Mouse (Mus musculus) thymus, postnatal 0 days (tissue): ENCODE data around the gene Fam189a1. TPM values are rescaled to one million over a fixed set of nuclear protein-coding genes. Genes with fewer than 3 reads are reported as not detected.

Source experiments
- DNase-seq: peaks from one replicate; pipeline ENCODE4 v3.0.0-alpha.2; 2015; ENCODE audit warnings: low spot score
- microRNA-seq: library from miRNA; unstranded; fragments of <30 nt; microRNA quantifications from one replicate; pipeline ENCODE4, GENCODE M21; 2016; ENCODE audit warnings: borderline number of aligned reads
- polyA plus RNA-seq: library from polyadenylated mRNA; unstranded; fragments of >200 nt; fragmentation: Nextera tagmentation; extraction: Ambion mirVana; gene quantifications from 2 replicates; pipeline ENCODE4 v1.2.1, GENCODE M21; 2015

The Fam189a1 gene
- polyA plus RNA-seq, 1 experiment from 2014 or later: 0.12 TPM

DNA sequence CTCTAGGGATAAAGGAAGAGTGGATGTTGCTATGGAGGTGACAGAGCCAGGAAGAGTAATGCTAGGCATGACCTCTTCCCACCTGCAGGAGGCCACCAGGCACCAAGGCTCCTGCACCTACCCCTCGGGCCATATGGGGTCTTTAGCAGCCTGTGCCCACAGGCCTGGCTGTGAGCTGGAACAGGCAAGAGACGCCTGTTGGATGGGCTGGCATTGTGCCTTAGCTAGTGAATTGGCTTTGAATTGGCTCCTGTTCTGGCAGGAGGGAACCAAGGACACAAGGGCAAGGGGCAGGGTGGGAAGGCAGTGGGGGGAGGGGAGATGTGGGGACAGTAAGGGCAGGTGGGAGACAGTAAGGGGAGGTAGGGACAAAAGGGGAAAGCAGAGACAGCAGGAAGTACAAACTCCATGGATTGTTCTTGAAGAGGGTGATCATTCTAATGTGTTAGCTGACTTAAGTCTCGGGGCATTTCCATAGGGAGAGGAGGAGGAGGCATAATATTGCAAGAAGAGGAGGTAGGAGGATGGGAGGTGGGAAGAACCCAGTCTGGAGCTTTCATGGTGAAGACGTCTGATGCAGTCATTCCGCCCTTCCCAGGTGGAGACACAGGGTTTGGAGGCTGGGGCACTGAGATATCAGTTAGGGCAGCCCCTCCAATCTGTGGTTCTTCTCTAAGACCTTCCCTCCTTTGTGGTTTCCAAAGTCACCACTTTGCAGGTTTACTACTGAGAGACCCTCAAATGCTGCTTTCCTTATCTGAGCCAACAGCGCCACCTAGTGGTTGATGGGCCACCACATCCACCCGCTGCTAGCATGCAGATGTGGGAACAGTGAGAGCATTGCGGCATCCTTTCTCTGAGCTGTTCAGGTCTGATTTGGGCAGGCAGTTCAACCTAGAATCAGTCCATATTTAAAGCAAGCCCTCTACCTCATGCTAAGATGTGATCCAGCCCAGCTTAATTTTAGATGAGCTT is 414.8 kb downstream of the Fam189a1 start:
- peak; percentile 77 for DNase-seq

DNA sequence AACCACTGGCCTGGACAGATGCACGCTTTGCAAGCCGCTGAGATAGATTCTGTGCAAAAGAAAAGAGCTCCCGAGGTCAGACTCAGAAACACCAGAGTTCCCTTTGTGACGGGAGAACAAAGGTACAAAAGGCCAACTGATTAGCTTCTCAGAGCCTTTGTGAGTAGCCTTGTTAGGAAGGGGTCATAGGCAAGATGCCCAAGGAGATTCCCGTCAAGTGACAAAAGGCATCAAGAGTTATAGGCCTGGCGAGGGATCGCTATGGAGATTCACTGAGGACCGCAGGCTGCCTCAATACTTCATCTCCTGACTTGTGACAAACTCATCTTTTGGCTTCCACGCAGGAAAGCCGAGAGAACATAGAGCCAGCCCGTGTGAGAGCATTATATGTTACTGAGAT is 417.2 kb downstream of the Fam189a1 start:
- no peak for DNase-seq

DNA sequence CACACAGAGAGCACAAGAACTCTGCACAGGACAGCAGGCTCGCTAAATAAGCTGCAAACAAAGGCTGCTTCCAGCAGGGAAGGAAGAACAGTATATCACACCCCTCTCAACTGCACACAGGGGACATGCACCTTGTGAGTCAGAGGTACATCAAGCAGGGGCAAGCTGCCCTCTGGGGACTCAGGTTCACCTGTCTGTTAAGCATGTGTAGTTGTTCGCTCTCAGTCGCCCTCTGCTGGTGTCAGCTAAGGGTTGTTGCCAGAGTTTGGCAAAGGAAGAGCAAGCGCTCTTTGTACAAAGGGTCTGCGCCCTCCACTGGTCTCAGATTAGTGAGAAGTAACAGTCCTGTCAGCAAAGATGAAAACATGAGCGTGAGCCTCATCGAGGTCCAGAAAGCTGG is 426.6 kb downstream of the Fam189a1 start:
- DNase-seq: peak; percentile 40

DNA sequence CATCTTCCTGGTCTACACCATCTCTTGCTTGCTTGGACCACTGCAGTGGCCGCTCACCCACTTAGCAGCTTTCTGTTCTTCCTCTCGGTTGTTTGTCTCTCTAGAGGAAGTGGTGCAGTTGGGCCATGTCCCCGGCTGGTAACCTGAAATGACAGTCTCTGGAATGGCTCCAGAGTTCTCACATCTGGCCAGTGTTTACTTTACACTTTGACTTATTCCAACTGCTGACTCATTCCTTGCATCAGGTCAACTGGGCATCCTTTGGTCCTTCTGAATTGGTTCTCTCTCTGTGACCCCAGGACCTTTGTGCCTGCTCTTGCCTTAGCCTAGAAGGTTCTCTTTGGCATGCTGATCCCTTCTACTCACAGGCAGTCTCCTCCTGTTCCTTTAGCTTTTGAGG is 427.6 kb downstream of the Fam189a1 start:
- DNase-seq: no peak

DNA sequence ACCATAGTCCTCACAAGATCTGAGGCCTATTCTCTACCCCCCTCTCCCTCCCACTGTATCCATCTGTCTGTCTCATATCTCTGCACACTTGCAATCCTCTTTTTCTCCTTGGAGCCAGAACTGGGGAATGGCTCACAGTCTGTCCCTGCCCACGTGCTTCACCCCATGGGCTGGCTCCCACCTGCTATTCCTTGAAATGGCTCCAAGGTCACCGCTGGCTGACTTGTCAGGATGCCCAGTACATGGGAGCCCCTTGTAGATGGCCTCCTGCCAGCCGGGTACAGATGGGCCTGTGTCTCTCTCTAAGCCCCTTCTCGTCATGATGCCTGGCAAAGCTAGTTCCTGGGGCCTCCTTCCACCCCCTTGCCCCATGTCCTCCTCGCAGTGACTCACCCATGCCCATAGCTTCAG is 428.2 kb downstream of the Fam189a1 start:
- no peak for DNase-seq

DNA sequence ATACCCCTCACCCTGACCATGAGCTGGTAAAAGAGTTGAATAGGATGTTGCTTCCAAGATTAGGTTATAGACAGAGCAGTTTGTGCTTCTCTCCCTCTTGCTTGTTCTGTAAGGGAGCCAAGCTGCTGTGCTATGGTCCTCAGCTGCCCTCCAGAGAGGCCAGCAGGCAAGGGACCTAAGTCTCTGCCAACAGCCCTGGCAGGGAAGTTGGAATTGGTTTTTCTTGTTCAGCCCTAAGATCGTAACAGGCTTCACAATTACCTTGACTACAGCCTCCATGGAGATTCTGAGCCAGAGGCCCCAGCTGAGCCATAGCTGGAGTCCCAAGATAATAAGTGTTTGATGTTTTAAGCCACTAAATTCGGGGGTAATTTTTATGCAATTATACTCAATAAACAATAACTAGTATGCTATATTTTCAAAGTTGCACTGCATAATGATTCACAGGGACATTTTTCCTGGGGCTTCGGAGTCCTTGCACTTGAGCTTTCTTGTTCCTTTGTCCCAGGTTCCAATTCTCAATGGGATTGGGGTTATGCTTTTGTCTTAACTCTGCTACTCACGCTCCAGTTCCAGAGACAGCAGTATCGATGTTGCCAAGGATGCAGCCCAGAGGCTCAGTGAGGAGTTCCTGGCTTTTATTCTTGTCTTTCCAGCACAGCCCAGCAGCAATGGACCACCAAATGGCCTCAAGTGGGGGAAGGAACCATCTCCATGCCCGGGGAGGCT is 430.2 kb downstream of the Fam189a1 start:
- no peak for DNase-seq

DNA sequence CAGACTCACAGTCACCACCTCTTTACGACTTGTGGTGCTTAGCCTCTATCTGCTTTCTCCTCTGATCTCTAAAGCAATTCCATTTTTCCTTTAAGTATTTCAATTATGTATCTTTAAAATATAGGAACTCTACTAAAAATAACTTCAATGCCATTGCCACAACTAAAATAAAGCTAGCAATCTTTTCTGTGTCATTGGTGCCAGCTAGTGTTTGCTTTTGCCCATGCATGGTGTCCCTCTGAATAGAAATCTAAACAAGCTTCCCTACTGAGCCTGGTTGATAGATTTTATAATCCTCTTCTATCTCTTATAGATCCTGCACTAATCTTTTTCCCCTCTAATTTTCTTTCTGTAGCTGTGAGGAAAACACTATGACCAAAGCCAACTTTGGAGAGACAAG is 432.0 kb downstream of the Fam189a1 start:
- no peak for DNase-seq

DNA sequence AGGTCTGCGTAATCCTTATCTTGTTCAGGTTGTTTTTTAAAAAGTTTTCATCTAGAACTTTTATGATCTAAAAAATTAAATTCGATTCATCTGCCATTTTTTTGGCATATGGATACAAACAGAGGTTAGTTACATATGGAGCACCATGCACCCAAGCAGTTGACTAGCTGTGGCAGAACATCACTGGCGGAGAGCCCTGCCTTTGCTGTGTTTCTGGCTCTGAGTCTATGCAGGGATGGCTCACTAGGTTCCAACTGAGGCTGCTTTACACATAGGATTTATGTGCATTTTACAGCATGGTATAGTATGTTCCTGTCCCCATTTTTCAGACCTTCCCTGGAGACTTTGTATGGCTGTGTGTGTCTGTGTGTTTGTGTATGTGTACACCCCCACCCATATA is 433.1 kb downstream of the Fam189a1 start:
- DNase-seq: no peak

DNA sequence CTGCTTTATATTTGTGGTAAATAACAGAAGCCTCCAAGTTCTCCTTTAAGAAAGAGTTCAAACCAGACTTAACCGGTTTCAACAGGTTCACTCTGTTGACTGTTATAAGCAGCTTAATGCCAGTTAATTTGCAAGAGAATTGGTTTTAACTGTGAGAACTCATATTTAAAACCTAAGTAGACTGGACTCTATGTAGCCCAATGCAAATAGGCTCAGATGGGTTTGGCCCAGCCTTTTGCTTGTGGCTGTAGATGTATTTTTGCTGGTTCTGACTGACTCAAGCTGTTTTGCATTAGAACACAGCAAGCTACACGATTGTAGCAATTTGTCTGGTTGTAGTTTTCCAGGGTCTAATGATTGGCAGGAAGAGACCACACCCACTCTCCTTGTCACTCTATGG is 440.1 kb downstream of the Fam189a1 start:
- no peak for DNase-seq

DNA sequence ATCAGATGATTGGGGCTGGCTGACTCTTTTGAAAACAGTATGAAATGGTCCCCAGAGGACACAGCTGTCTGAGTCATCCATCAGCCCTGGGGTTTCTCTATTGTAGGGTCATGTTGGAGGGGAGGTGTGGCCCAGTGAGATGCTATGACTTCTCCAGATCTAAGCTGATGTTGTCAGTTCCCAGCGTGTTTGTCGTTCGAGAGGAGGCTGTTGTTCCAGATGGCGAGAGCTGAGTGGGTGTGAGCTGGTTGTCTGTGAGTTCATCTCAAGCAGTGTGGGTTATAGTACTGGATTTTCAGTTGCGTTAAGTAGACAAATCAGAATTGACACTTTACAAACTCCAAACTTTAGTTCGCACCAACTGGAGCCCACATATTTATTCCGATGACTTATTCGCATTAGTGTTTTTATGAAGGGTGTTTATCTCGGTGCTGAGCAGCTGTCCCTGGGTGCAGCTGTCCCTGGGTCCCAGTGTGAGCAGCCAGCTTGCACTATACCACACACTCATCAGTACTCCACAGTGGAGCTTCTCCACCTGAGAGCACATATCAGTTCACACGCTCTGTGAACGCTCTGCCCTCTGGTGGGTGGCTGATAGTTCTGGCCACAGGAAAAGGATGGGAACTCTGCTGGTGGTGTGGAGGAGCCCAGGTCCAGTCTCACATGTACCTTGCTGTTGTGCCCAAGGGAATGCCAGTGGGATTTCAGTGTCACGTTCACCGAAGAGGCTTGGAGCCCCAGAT is 446.7 kb downstream of the Fam189a1 start:
- no peak for DNase-seq

DNA sequence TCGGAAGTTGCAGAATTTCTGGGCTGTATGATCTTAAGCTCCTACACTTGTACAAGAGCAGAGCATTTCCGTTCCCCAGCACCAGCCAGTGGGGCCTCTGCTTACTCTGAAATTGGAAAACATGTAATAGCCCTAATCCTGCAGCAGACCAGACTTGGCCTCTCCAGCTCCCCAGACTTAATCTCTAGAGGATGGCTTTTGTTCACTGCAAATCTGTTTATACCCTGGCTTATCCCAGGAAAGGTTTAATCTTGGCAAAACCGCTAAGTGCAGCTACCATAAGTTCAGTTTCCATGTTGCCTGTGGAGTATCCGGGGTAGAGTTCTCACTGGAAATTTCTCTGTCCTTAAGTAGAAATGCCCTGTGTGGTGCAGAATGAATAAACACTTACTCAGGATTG is 448.2 kb downstream of the Fam189a1 start:
- no peak for DNase-seq

Small RNA genes within 50 kb of the gene (microRNA-seq; reads per million reads assigned to microRNA genes)
- gene Gm25249: not detected
